Mouse (Mus musculus) gastrocnemius, adult 2 months (tissue): ENCODE data around the gene Suclg2. TPM values are rescaled to one million over a fixed set of nuclear protein-coding genes. Genes with fewer than 3 reads are reported as not detected.

Source experiments
- DNase-seq: peaks from one replicate; pipeline ENCODE4 v3.0.0; 2022
- H3K27ac ChIP-seq: fragments of 200-600 bp; 2 replicates; pipeline ENCODE4 v1.8.1; 2022; ENCODE audit warnings: mild to moderate bottlenecking
- H3K4me3 ChIP-seq: fragments of 200-600 bp; 2 replicates; pipeline ENCODE4 v1.8.1; 2022; ENCODE audit warnings: mild to moderate bottlenecking, moderate library complexity
- CTCF ChIP-seq: fragments of 200-600 bp; IDR thresholded peaks from 2 replicates; pipeline ENCODE4 v1.8.1; 2022; ENCODE audit warnings: antibody characterized with exemption, mild to moderate bottlenecking, moderate library complexity
- intact Hi-C: fragments of 180-260 bp; cut with DNase I; formaldehyde crosslinking; loops from one replicate; pipeline ENCODE4 v1.15.1; 2025
- total RNA-seq, 2 experiments: library from RNA; stranded (reverse); gene quantifications; 2 replicates each; pipeline ENCODE4 v1.2.3; 2021

Suclg2 gene
- total RNA-seq, 2 experiments from 2014 or later, result 43.0 to 66.2 TPM

DNA sequence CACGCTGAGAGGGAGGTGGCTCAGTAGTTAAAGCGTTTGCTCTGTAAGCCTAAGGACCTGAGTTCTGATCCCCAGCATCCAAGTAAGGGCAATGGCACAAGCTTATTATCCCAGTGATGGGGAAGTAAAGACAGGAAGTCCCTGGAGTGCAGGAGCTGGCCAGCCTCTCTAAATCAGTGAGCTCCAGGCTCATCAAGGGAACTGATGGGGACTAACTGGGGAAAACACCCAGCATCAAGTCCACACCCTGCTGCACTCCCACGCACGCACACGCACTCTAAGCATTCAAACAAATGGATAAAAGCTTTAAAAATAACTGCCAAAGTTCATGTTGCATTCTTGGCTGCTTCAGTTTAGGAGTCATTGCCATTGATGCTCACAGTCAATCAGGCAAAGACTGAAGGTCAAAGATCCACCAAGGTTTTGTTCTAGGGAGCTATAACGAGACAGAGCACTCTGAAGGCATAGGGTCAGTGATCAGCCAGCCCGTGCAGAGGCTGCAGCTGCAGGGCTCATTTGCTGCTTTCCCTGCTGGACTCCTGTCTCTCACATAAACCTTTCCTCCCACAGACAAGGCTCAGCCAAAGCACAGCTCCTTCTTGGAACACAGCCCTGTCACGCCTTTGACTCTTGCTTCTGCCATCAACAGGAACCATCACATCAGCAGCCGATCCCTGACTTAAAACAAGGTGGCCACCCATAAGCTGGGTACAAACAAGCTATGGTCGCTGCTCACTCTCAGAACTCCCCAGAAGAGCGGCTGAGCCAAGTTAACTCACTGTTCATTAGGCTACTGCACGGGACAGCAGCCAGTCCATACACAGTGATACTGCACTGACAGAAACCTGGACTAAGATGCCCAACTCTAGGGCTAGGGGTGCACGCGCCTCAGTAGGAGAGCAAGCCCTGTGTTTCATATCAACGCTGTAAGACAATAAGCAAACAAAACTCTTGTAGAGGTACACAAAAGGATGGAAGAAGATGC, 121.5 kb downstream of the Suclg2 start:
- peak; percentile 46 for DNase-seq
- intact Hi-C loops, result no loop called here
- no peak for TF ChIP-seq CTCF
- no peak overlapping the region for H3K4me3 ChIP-seq
- no peak overlapping the region for H3K27ac ChIP-seq

- Histone ChIP-seq H3K4me3 (no peak overlapping the region), H3K27ac (no peak overlapping the region)
- no peak for DNase-seq
- intact Hi-C loops, result no loop called here
- TF ChIP-seq CTCF, result no peak
These were observed 122.7 kb downstream of the Suclg2 start for GRCm38 (mm10) chr6:95595852-95596251.

- no peak for TF ChIP-seq CTCF
- Histone ChIP-seq H3K4me3 (no peak overlapping the region), H3K27ac (no peak overlapping the region)
- no peak for DNase-seq
- intact Hi-C loops, result no loop called here
These were observed 124.4 kb downstream of the Suclg2 start for GRCm38 (mm10) chr6:95594239-95594638.

DNA sequence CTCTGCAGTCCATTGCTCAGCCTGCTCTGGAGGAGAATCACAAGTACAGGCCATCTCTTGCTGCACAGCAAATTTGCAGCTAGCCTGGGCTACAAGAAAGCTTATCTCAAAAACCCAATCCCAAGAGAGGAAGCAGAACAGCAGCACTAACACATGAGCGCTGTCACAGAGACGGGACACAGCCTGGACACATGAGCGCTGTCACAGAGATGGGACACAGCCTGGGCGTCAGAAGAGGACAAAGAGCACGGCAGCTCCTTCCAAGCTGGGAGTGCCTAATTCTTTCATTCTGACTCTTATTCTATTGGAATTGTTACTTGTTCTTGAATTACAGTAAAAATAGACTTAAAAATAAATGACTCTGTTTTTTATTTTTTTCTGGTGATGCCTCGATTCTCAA, 126.2 kb downstream of the Suclg2 start:
- Histone ChIP-seq H3K4me3 (no peak overlapping the region), H3K27ac (no peak overlapping the region)
- DNase-seq, result no peak
- no peak for TF ChIP-seq CTCF
- intact Hi-C loops, result no loop called here

DNA sequence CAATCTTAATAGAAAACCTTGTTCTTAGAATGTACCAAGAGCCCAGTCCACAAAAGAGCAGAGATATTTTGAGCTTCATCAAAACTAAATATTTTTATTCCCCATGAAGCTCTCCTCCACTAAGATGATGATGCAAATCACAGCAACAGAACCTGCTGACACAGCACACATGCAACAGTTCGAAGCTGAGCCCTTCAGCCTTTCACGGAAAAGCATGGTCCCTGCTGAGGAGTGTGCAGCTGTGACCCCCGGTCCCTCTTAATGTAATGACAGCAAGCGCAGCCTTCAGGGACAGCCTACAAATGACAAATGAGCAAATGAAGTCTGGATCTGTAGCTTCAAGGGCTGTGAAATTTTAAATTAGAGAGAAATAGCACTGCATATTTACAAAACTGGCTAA, 128.1 kb downstream of the Suclg2 start:
- intact Hi-C loops, result no loop called here
- no peak for DNase-seq
- no peak for TF ChIP-seq CTCF
- Histone ChIP-seq H3K27ac (no peak overlapping the region), H3K4me3 (no peak overlapping the region)

- no peak for DNase-seq
- H3K4me3 ChIP-seq, result no peak overlapping the region
- H3K27ac ChIP-seq, result no peak overlapping the region
- intact Hi-C loops, result no loop called here
- no peak for TF ChIP-seq CTCF
These were observed 131.3 kb downstream of the Suclg2 start for GRCm38 (mm10) chr6:95587108-95587796.

DNA sequence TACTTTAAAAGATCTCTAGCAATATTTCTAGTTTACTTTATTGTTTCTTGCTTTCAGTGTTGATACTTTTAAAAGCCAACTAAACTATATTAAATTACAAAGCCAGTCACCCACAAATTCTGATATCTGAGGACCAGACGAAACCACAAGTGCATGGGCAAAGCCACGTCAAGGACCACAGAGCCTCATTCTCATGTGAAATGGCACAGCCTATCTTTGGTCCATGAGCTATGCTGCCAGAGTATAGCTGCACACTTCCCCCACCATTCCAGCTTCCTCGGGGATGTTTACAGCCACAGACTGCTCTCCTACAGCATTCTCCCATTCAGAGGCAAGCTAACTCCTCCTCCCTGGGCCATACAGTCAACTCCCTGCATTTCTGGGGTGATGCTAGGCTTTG, 136.7 kb downstream of the Suclg2 start:
- H3K4me3 ChIP-seq, result no peak overlapping the region
- DNase-seq, result no peak
- intact Hi-C loops, result no loop called here
- H3K27ac ChIP-seq, result no peak overlapping the region
- no peak for TF ChIP-seq CTCF

DNA sequence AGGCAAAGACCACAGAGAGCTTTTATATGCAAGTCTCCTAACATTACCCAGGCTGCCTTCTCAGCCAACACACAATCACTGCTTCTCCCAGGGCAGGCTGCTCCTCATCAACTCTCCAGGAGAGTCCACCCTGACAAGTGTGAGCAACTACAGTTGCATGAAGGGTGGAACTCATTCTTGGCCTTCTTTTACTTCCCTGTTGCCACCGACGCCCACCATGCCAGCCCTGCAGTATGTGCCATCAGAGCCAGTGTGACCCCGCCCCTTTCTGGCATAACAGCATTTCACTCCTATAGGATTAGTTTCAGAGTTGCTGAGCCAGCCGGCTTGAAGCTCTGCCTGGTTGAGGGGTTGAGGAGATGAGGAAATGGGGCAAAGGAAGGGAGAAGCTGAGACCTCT, 138.8 kb downstream of the Suclg2 start:
- Histone ChIP-seq H3K27ac (no peak overlapping the region), H3K4me3 (no peak overlapping the region)
- no peak for DNase-seq
- no peak for TF ChIP-seq CTCF
- intact Hi-C loops, result no loop called here

- H3K4me3 ChIP-seq, result no peak overlapping the region
- DNase-seq, result peak; percentile 25
- intact Hi-C loops, result no loop called here
- no peak overlapping the region for H3K27ac ChIP-seq
- no peak for TF ChIP-seq CTCF
These were observed 143.1 kb downstream of the Suclg2 start for GRCm38 (mm10) chr6:95575531-95575930.

- TF ChIP-seq CTCF, result no peak
- Histone ChIP-seq H3K4me3 (no peak overlapping the region), H3K27ac (no peak overlapping the region)
- intact Hi-C loops, result no loop called here
- no peak for DNase-seq
These were observed 143.7 kb downstream of the Suclg2 start for GRCm38 (mm10) chr6:95574867-95575266.

DNA sequence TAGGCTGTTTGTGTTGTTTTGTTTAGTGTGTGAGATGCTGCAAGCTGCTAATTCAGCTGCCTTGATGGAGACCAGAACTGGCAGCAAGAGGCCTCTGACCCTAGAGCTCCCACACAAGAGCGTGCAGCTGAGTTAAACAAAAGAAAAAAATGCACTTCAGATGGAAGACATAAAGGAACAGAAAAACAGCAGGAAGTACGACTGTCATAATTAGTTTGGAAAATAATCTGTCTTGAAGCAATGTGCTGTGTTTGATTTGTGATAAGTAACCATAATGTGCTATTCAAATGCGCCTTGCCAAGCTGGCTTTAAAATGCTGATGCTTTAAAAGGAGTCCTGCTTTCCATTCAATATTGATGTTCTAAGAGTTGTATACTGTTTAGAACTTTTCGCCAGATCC, 144.2 kb downstream of the Suclg2 start:
- Histone ChIP-seq H3K4me3 (no peak overlapping the region), H3K27ac (no peak overlapping the region)
- DNase-seq, result no peak
- TF ChIP-seq CTCF, result no peak
- intact Hi-C loops, result no loop called here

DNA sequence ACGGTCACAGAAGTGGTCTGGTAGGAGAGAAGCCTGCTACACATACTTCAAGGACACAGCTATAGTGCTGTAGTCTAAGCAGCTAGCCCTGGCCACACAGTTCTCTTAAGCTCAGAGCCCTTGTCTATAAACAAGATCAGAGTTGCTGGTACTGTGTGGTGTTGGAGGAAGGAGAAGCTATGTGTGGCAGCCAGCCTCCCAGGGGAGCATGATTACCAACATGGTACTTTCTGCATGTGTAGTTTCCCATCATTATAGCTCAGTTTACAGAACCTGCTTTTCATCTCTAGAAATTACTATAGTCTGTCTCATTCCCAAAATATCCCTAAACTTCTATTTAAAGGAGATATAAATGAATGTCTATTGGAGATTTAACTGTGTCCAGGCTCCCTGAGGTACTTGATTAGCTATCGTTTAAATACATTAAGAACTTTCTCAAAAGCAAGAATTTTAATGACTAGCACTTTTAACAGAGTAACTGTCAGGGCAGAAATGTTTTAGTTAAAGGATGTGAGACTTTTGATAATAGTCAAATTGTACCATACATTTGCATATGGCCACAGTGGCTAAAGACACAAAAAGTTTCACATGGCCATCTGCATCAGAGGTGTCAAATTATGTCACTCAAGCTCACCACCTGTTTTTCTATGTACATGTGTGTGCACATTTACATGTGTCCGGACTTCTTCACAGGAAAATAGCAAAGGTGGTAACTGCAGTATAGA, 145.4 kb downstream of the Suclg2 start:
- no peak for DNase-seq
- TF ChIP-seq CTCF, result no peak
- no peak overlapping the region for H3K4me3 ChIP-seq
- H3K27ac ChIP-seq, result no peak overlapping the region
- intact Hi-C loops, result no loop called here

DNA sequence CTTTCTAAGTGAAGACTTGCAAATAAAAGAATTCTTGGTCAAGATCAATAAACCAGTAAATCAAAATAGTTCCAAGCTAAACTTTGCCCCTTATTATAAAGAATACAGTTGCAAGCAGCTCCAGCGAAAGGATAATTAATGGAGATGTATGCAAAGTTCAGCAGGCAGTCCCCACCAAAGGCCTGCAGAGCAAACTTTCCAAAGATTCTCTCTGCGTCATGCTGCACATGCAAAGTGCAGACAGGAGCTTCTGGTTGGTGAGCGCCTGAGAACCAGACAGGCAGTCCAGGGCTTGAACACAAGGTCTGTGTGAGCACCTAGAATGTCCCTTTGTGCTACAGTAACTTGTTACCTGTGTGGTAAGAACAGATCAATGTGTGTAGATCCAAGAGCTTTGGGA, 147.0 kb downstream of the Suclg2 start:
- Histone ChIP-seq H3K27ac (no peak overlapping the region), H3K4me3 (no peak overlapping the region)
- intact Hi-C loops, result no loop called here
- DNase-seq, result no peak
- TF ChIP-seq CTCF, result no peak
